Mouse (Mus musculus): ENCODE results near the gene Ldhal6b. TPM values are rescaled to one million over a fixed set of nuclear protein-coding genes. Genes with fewer than 3 reads are reported as not detected.

Gene Ldhal6b
- total RNA-seq, 2 experiments from 2014 or later, result 0.81 to 1.3 TPM

GRCm38 (mm10) chr17:5372951-5373350, 45.6 kb downstream of the Ldhal6b start:
- no peak overlapping the region for H3K4me3 ChIP-seq
- DNase-seq (ENCODE audit: low spot score in 2 of 2), result no peak
- TF ChIP-seq CTCF (conservative IDR thresholded peaks at IDR 0.05), result no peak
- peak overlapping the region; percentile 76 for H3K27ac ChIP-seq

- TF ChIP-seq CTCF (conservative IDR thresholded peaks at IDR 0.05), result no peak
- DNase-seq (ENCODE audit: low spot score in 2 of 2), result no peak
- Histone ChIP-seq H3K27ac (peak overlapping the region; percentile 61; the same call in 1 of the 2 replicates), H3K4me3 (no peak overlapping the region)
Observed at GRCm38 (mm10) chr17:5371521-5371920, 47.0 kb downstream of the Ldhal6b start.

GRCm38 (mm10) chr17:5371032-5371431, 47.5 kb downstream of the Ldhal6b start:
- no peak for DNase-seq (ENCODE audit: low spot score in 2 of 2)
- no peak for TF ChIP-seq CTCF (conservative IDR thresholded peaks at IDR 0.05)
- Histone ChIP-seq H3K4me3 (no peak overlapping the region), H3K27ac (peak overlapping the region; percentile 61)

Small RNA genes lying within 50 kb of the gene (microRNA-seq; reads per million reads assigned to microRNA genes)
- gene Gm22475, result 0 reads per million in 2 experiments

Other genes starting within 250 kb of the Ldhal6b start
- gene Tmem242, start 21.5 kb upstream of the Ldhal6b start, total RNA-seq (2021), result 10 to 100 TPM; 75.2 to 77.0 TPM
- gene Zdhhc14, start 73.8 kb upstream of the Ldhal6b start, total RNA-seq (2021), result 10 to 100 TPM; 40.6 to 48.6 TPM